Mouse (Mus musculus): ENCODE results near the gene Prkg1. TPM values are rescaled to one million over a fixed set of nuclear protein-coding genes. Genes with fewer than 3 reads are reported as not detected.

Prkg1 gene
- polyA plus RNA-seq, 2 experiments = 7.1 to 9.6 TPM

- no peaks in the 10 kb centered on the region for H3K9me3 ChIP-seq (ENCODE audit: control insufficient read depth, low read length)
- H3K4me3 ChIP-seq (replicated peaks; ENCODE audit: low read length) = no peak overlapping the region
- peaks cover 3% of the 10 kb centered on the region; the same call in 1 of the 2 replicates for H3K4me1 ChIP-seq (ENCODE audit: control insufficient read depth, insufficient read depth, low read length)
- no peak overlapping the region for H3K27ac ChIP-seq (replicated peaks; ENCODE audit: low read depth, low read length)
- ATAC-seq (ENCODE audit: low FRiP score, low read depth) (no peak), DNase-seq (ENCODE audit: low spot score) (no peak)
- no peak overlapping the region for H3K9ac ChIP-seq (ENCODE audit: low read depth, low read length, severe bottlenecking)
- WGBS = 94% methylated on average over 4 of the region's 4 CpGs
- H3K36me3 ChIP-seq (ENCODE audit: control insufficient read depth, insufficient read depth, low read length) = no peaks in the 10 kb centered on the region
- H3K27me3 ChIP-seq (ENCODE audit: control insufficient read depth, insufficient read depth, low read length) = no peaks in the 10 kb centered on the region
- no peak overlapping the region for H3K4me2 ChIP-seq (replicated peaks; ENCODE audit: low read depth, low read length, severe bottlenecking)
- no peak for TF ChIP-seq POLR2A (IDR thresholded peaks at IDR 0.05; ENCODE audit: borderline replicate concordance, extremely low read depth, insufficient read depth, insufficient read length)
These were observed 267.4 kb downstream of the Prkg1 start for GRCm38 (mm10) chr19:31497386-31497785.

- no peak for TF ChIP-seq POLR2A (IDR thresholded peaks at IDR 0.05; ENCODE audit: borderline replicate concordance, extremely low read depth, insufficient read depth, insufficient read length)
These were observed 275.2 kb downstream of the Prkg1 start for GRCm38 (mm10) chr19:31489606-31490005.

GRCm38 (mm10) chr19:31471766-31472165, 293.1 kb downstream of the Prkg1 start:
- 26% methylated on average over 1 of the region's 1 CpGs for WGBS
- no peak overlapping the region for H3K9ac ChIP-seq (ENCODE audit: low read depth, low read length, severe bottlenecking)

More at GRCm38 (mm10) chr19:31489606-31490005, 275.2 kb downstream of the Prkg1 start:
- Histone ChIP-seq H3K4me2 (replicated peaks; ENCODE audit: low read depth, low read length, severe bottlenecking) (no peak overlapping the region), H3K27ac (replicated peaks; ENCODE audit: low read depth, low read length) (no peak overlapping the region), H3K4me3 (replicated peaks; ENCODE audit: low read length) (no peak overlapping the region), H3K36me3 (ENCODE audit: control insufficient read depth, insufficient read depth, low read length) (no peaks in the 10 kb centered on the region), H3K9me3 (ENCODE audit: control insufficient read depth, low read length) (no peaks in the 10 kb centered on the region), H3K4me1 (ENCODE audit: control insufficient read depth, insufficient read depth, low read length) (no peaks in the 10 kb centered on the region), H3K27me3 (ENCODE audit: control insufficient read depth, insufficient read depth, low read length) (no peaks in the 10 kb centered on the region), H3K9ac (ENCODE audit: low read depth, low read length, severe bottlenecking) (no peak overlapping the region)
- DNase-seq (ENCODE audit: low spot score) = no peak
- ATAC-seq (ENCODE audit: low FRiP score, low read depth) = no peak
- WGBS = 60% methylated on average over 4 of the region's 4 CpGs

GRCm38 (mm10) chr19:31460188-31460587, 304.6 kb downstream of the Prkg1 start:
- no peak overlapping the region for H3K4me3 ChIP-seq (replicated peaks; ENCODE audit: low read length)
- no peaks in the 10 kb centered on the region for H3K27me3 ChIP-seq (ENCODE audit: control insufficient read depth, insufficient read depth, low read length)
- TF ChIP-seq POLR2A (IDR thresholded peaks at IDR 0.05; ENCODE audit: borderline replicate concordance, extremely low read depth, insufficient read depth, insufficient read length) = no peak
- no peak overlapping the region for H3K4me2 ChIP-seq (replicated peaks; ENCODE audit: low read depth, low read length, severe bottlenecking)
- H3K9me3 ChIP-seq (ENCODE audit: control insufficient read depth, low read length) = no peaks in the 10 kb centered on the region
- no peaks in the 10 kb centered on the region for H3K4me1 ChIP-seq (ENCODE audit: control insufficient read depth, insufficient read depth, low read length)
- H3K9ac ChIP-seq (ENCODE audit: low read depth, low read length, severe bottlenecking) = no peak overlapping the region
- no peaks in the 10 kb centered on the region for H3K36me3 ChIP-seq (ENCODE audit: control insufficient read depth, insufficient read depth, low read length)
- no peak for DNase-seq (ENCODE audit: low spot score)
- no peak overlapping the region for H3K27ac ChIP-seq (replicated peaks; ENCODE audit: low read depth, low read length)
- no peak for ATAC-seq (ENCODE audit: low FRiP score, low read depth)

More at GRCm38 (mm10) chr19:31471766-31472165, 293.1 kb downstream of the Prkg1 start:
- Histone ChIP-seq H3K36me3 (ENCODE audit: control insufficient read depth, insufficient read depth, low read length) (no peaks in the 10 kb centered on the region), H3K27me3 (ENCODE audit: control insufficient read depth, insufficient read depth, low read length) (no peaks in the 10 kb centered on the region), H3K4me1 (ENCODE audit: control insufficient read depth, insufficient read depth, low read length) (no peaks in the 10 kb centered on the region), H3K9me3 (ENCODE audit: control insufficient read depth, low read length) (no peaks in the 10 kb centered on the region), H3K4me2 (replicated peaks; ENCODE audit: low read depth, low read length, severe bottlenecking) (no peak overlapping the region), H3K27ac (replicated peaks; ENCODE audit: low read depth, low read length) (no peak overlapping the region), H3K4me3 (replicated peaks; ENCODE audit: low read length) (no peak overlapping the region)
- TF ChIP-seq POLR2A (IDR thresholded peaks at IDR 0.05; ENCODE audit: borderline replicate concordance, extremely low read depth, insufficient read depth, insufficient read length) = no peak
- ATAC-seq (ENCODE audit: low FRiP score, low read depth) (no peak), DNase-seq (ENCODE audit: low spot score) (no peak)

- WGBS = 68% methylated on average over 1 of the region's 1 CpGs
- Histone ChIP-seq H3K27me3 (ENCODE audit: control insufficient read depth, insufficient read depth, low read length) (no peaks in the 10 kb centered on the region), H3K4me3 (replicated peaks; ENCODE audit: low read length) (no peak overlapping the region), H3K9ac (ENCODE audit: low read depth, low read length, severe bottlenecking) (no peak overlapping the region), H3K4me1 (ENCODE audit: control insufficient read depth, insufficient read depth, low read length) (no peaks in the 10 kb centered on the region), H3K36me3 (ENCODE audit: control insufficient read depth, insufficient read depth, low read length) (no peaks in the 10 kb centered on the region), H3K9me3 (ENCODE audit: control insufficient read depth, low read length) (no peaks in the 10 kb centered on the region), H3K4me2 (replicated peaks; ENCODE audit: low read depth, low read length, severe bottlenecking) (no peak overlapping the region), H3K27ac (replicated peaks; ENCODE audit: low read depth, low read length) (no peak overlapping the region)
- no peak for TF ChIP-seq POLR2A (IDR thresholded peaks at IDR 0.05; ENCODE audit: borderline replicate concordance, extremely low read depth, insufficient read depth, insufficient read length)
- DNase-seq (ENCODE audit: low spot score) (no peak), ATAC-seq (ENCODE audit: low FRiP score, low read depth) (no peak)
These were observed 320.7 kb downstream of the Prkg1 start for GRCm38 (mm10) chr19:31444101-31444500.

GRCm38 (mm10) chr19:31442311-31442710, 322.5 kb downstream of the Prkg1 start:
- Histone ChIP-seq H3K4me2 (replicated peaks; ENCODE audit: low read depth, low read length, severe bottlenecking) (no peak overlapping the region), H3K4me1 (ENCODE audit: control insufficient read depth, insufficient read depth, low read length) (no peaks in the 10 kb centered on the region), H3K27ac (replicated peaks; ENCODE audit: low read depth, low read length) (no peak overlapping the region), H3K9me3 (ENCODE audit: control insufficient read depth, low read length) (no peaks in the 10 kb centered on the region), H3K27me3 (ENCODE audit: control insufficient read depth, insufficient read depth, low read length) (no peaks in the 10 kb centered on the region), H3K36me3 (ENCODE audit: control insufficient read depth, insufficient read depth, low read length) (no peaks in the 10 kb centered on the region), H3K9ac (ENCODE audit: low read depth, low read length, severe bottlenecking) (no peak overlapping the region), H3K4me3 (replicated peaks; ENCODE audit: low read length) (no peak overlapping the region)
- ATAC-seq (ENCODE audit: low FRiP score, low read depth) (no peak), DNase-seq (ENCODE audit: low spot score) (no peak)
- TF ChIP-seq POLR2A (IDR thresholded peaks at IDR 0.05; ENCODE audit: borderline replicate concordance, extremely low read depth, insufficient read depth, insufficient read length) = no peak
- 62% methylated on average over 3 of the region's 3 CpGs for WGBS
